Mouse (Mus musculus): Measurements from ENCODE around the gene Dcun1d4.

- TF ChIP-seq POLR2A (IDR thresholded peaks at IDR 0.05; ENCODE audit: insufficient read depth, low read length), result no peak
- TF ChIP-seq CTCF (IDR thresholded peaks at IDR 0.05; ENCODE audit: low read depth, low read length), result no peak
These were observed 11.3 kb downstream of the Dcun1d4 start for GRCm38 (mm10) chr5:73491837-73492720.

All from ES-Bruce4 (cell line).